Mouse (Mus musculus): ENCODE measurements at regions not wholly inside any gene's neighbourhood (a gene's known extent, or its start where the extent isn't known, plus 50 kb on each side); places are given as distances from the start of the nearest gene placed in this dataset.

DNA sequence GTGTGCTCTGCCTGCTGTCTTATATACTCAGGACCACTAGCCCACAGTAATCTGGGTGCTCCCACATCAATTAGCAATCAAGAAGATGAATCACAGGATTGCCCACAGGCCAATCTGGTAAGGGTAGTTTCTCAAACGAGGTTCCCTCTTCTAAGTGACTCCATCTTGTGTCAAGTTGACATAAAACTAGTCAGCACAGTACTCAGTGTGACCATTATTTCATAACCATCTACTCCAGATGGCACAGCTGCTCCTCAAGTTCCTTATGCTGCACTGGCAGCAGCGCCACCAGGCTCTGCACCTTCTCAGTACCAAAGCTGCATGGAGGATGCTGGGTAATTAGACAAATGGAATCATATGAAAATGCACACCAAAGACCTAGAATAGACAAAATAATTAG is 175.6 kb upstream of the B3galt2 start:
- intact Hi-C loops (cut with DNase I) = no loop called here
- no peak for DNase-seq (ENCODE audit: low spot score in 2 of 2)

DNA sequence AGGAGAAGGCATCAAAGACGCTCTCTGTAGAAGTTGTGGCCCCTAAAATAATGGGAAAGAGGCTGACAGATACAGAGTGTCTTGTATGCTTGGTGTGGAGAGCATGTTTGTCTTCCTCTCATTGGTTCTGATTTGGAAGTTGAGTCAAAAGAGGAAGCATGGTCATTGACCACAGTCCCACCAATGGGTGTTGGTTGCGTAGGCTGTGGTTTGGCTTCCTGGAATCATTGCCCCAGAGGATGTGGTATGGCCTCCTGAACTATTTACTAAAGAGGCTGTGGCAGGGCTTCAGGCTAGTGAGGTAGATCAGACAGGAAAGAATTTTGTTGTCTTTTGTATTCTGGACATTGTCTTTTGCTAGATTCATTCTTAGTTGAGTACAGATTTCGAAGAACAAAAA is 174.4 kb upstream of the B3galt2 start:
- intact Hi-C loops (cut with DNase I) = no loop called here

DNA sequence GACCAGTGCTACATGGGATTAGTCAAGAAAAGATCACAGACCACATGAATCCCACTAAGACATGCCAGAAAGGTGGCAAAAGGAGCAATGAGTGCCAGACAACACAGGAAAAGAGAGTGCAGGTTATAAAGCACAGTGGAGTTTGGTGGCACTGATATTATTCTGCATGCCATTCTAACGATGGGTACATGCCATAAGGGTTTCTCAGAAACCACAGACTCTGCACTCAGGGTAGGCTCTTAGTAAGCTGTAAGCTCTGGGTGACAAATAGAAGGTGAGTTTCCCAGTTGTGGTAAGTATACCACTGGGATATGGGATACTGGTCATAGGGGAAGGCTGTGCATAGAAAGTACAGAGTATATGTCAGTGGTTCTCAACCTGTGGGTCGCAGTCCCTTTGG is 165.1 kb upstream of the B3galt2 start:
- intact Hi-C loops (cut with DNase I) = no loop called here
- no peak for DNase-seq (ENCODE audit: low spot score in 2 of 2)

More for the DNA sequence above, 174.4 kb upstream of the B3galt2 start:
- no peak for DNase-seq (ENCODE audit: low spot score in 2 of 2)

DNA sequence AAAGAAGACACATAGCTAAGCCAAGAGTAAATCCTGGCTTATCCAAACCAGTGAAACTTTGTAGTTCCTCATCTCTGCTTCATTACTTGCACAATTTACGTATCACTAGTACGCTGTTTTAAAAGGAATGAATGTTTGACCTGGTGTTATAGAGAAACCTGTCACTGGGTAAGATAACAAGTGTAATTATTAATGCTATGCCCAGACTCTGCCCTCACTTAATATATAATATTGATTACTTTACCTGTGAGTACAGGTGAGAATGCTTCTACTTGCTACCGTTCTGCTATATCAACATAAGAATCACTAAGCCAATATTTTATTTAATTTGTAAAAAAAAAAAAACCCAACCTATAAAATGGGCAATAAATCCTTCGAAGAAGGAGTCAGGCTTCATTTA is 157.1 kb upstream of the B3galt2 start:
- intact Hi-C loops (cut with DNase I) = no loop called here
- no peak for DNase-seq (ENCODE audit: low spot score in 2 of 2)

DNA sequence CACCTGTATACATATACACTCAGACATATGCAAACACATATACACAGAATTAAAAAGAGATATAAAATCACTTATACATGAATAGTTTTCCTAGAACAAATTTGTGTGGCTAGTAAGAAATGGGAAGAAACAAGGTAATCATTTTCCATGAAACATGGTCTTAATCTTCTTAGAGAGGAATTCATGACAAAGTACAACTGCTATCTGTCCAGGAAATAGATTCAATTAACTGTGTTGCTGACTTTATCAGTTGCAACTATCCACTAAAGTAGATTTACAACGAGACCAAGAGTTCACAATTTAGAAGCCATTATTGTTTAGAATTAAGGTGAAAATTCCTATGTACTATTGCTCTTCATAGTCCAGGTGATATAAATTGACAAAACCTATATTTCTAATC is 155.5 kb upstream of the B3galt2 start:
- intact Hi-C loops (cut with DNase I) = no loop called here
- no peak for DNase-seq (ENCODE audit: low spot score in 2 of 2)

DNA sequence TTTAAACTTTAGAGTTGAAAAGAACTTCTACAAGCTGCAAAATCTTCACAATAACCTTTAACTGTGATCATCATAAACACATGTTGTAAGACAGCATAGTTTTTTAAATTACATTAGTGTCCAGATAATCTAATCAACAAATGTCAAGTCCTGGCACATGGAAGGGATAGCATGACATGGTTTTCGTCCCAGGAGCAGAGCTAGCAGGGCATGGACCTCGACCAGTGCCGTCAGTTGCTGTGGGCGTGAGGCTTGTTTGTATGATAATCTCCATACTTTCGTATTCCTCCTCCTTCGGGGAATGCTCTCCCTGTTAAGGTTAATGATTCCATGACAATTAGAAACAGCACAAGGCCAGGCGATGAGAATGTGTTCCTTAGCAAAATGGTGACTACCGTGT is 143.4 kb upstream of the B3galt2 start:
- intact Hi-C loops (cut with DNase I) = no loop called here

DNA sequence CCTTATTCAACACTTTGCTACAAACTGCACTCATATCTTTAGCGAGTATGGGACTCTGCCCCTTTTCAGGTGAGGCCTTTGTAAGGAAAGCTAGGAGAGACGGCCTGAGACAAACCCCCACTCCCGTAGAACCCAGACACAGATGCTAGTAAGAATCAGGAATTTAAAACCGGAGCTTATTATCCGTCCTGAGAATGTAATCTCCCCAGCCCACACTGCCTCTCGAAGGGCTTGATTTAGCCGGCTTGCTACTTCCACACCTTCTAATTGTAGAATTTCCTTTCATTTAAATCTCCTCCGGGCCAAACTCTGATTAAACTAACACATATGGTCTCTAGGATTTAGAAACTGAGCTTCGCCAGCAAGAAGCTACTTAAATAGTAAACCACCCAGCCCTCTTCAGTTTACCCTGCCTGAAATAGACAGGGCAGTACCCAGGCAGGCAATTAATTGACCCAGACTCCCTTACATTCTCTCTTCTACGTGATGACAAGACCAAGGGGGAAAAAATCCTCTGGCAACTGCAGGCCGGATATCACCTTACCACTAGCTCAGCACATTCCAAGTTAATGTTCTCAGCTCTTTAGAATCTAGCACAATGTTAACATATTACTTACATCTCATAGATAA is 136.9 kb upstream of the B3galt2 start:
- peak; percentile 31 to 40 for DNase-seq (ENCODE audit: low spot score in 2 of 2)
- intact Hi-C loops (cut with DNase I) = no loop called here

More for the DNA sequence above, 143.4 kb upstream of the B3galt2 start:
- DNase-seq (ENCODE audit: low spot score in 2 of 2) = no peak

DNA sequence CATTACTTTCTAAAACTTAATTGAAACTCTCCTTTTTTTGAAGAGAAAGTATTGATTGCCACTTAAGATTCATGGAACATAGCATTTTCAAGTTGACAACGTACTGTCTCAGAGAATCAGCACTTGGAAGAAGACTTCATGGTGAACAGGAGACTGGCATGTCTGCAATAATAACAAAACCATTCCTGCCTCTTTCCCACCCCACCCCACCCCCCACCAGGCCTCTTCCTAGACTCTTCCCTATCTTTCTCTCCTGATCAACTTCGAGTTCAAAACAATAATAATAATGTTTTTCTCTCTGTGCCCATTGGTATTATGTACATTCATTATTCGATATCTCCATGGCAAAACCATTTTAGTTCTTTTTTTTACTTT is 136.4 kb upstream of the B3galt2 start:
- DNase-seq (ENCODE audit: low spot score in 2 of 2) = no peak
- intact Hi-C loops (cut with DNase I) = no loop called here

DNA sequence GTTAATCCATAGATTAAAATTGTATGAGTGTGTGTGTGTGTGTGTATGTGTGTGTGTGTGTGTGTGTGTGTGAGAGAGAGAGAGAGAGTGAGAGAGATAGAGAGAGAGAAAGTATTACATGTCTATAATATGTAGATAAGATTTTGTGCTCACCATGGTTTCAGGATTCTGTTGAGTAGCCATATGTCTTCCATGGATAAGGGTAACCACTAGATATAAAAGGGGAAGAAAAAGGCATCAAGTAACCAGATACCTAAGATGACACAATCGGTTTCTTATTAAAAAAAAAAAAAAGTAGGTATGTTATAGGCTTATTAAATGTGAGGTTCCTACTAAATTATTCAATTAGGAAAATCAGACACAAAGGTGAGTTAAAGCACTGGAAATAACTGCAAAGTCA is 135.1 kb upstream of the B3galt2 start:
- no peak for DNase-seq (ENCODE audit: low spot score in 2 of 2)
- intact Hi-C loops (cut with DNase I) = no loop called here

DNA sequence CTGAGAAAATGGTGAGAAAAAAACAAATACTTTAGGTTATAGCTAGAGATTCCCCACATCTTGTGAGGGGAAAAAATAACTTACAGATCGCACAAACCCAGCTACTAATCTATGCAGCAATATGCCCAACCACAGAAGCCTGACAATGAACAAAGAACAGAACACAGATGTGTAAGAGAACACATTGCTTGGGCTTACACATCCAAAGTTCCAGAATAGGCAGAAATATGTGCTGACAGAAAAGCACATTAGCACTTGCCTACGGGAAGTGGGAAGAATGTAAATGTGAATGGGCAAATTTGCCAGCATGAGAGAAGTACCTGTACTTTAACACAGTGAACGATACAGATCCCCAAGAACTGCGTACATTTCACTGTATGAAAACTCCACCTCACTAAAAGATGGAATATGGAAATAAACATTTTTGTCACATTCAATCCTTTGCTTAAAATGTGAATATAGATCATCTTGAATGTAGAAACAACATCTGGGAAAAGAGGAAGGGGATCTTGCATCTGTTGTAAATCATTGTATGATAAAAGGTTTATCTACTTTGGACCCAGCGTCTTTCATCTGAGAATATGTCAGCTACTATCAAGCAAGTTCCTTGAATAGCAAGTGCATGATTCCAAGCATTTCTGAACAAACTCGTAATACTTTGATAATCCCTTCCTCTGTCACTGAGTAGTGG is 116.5 kb upstream of the B3galt2 start:
- intact Hi-C loops (cut with DNase I) = no loop called here

DNA sequence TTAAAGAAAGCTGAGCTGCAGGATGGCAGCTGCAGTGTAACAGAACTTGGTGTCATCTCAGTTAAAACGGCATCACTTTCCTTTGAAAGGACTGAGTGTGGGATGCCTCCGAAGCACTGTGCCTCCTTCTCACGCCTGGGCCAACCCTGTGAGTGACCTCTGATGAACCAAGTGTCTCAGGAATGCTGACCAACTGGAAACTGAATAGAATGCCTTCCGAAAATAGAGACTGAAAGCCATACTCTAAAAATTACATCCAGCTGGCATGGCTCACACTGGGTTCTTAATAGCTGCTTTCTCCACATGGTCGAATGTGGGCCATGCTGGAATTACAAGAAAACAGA is 116.0 kb upstream of the B3galt2 start:
- peak in 1 of 2 experiments; percentile 8 for DNase-seq (ENCODE audit: low spot score in 2 of 2)
- intact Hi-C loops (cut with DNase I) = no loop called here

More for the DNA sequence above, 116.5 kb upstream of the B3galt2 start:
- DNase-seq (ENCODE audit: low spot score in 2 of 2) = peak; percentile 4 to 19

DNA sequence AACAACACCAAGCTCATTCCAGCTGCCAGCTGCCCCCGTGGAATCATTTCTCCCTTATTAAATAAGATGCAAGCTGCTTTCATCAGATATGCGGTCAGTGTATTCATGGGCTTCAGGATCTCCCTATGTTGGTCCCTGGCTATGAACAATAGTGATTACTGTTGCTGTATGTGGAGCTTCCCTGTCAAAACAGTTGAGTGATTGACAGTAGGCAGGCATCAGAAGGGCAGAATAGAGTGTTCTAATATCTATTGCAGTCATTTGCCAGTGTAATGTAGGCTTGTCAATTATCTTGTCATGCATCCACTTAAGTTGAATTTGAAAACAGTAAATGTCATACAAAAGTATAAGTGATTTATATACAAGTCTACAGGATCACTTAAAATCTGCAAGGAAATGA is 100.2 kb upstream of the B3galt2 start:
- no peak for DNase-seq (ENCODE audit: low spot score in 2 of 2)
- intact Hi-C loops (cut with DNase I) = no loop called here

DNA sequence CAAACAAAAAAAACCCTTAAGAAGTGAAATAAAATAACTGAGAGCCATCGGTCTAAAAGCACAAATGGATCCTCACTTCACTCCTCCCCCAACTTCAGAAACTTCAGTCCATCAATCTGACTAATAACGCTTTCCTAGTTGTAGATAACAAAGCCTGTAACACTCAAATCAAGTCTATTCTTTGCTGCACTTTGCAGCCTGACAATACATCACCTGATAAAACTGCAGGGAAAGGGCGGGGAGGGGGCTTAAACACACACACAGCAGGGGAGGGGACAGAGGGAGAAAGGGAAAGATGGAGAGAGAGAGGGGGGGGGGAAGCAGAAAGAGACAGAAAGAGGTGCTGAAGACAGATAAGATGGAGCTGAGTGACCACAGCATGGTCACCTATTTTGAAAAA is 99.8 kb upstream of the B3galt2 start:
- intact Hi-C loops (cut with DNase I) = no loop called here
- no peak for DNase-seq (ENCODE audit: low spot score in 2 of 2)

All from left cerebral cortex, postnatal 14 days (tissue).